Mouse (Mus musculus) heart, embryonic 14.5 days (tissue): Measurements from ENCODE around the gene Slc37a1. TPM values are rescaled to one million over a fixed set of nuclear protein-coding genes. Genes with fewer than 3 reads are reported as not detected.
A peak's percentile ranks its signal among the peaks of the same experiment; 100 is the strongest.

ENCODE experiments used
- ATAC-seq: fragments of 200-750 bp; cut with Nextera tagmentation; 2 replicates; pipeline ENCODE4 v1.8.0; 2017; ENCODE audit warnings: low read depth, moderate TSS enrichment; ENCODE audit not compliant: insufficient number of reproducible peaks, insufficient read depth, low FRiP score
- H3K27ac ChIP-seq, 2 experiments: fragments of 200-500 bp in 1 of 2; fragments of 300-500 bp in 1 of 2; sonication (generic) in 1 of 2; replicated peaks in 1 of 2; 2 replicates each; pipeline ENCODE4 v1.5.1; 2012 to 2014; ENCODE audit warnings: low read depth in 2 of 2, low read length in 2 of 2, control low read depth in 1 of 2, mild to moderate bottlenecking in 1 of 2, mixed read lengths in 1 of 2; ENCODE audit not compliant: control insufficient read depth in 1 of 2, insufficient read depth in 1 of 2
- H3K27me3 ChIP-seq: fragments of 300-500 bp; sonication (generic); 2 replicates; pipeline ENCODE4 v1.6.1; 2014; ENCODE audit warnings: mild to moderate bottlenecking, low read length, control low read depth; ENCODE audit not compliant: control insufficient read depth, insufficient read depth
- H3K36me3 ChIP-seq: fragments of 300-500 bp; sonication (generic); 2 replicates; pipeline ENCODE4 v1.6.1; 2014; ENCODE audit warnings: mild to moderate bottlenecking, control low read depth, low read length, mixed read lengths; ENCODE audit not compliant: control insufficient read depth, insufficient read depth
- H3K4me1 ChIP-seq, 2 experiments: fragments of 200-500 bp in 1 of 2; fragments of 300-500 bp in 1 of 2; sonication (generic) in 1 of 2; 2 replicates each; pipeline ENCODE4 v1.6.1; 2012 to 2014; ENCODE audit warnings: low read length in 2 of 2, control low read depth in 1 of 2, mixed read lengths in 1 of 2; ENCODE audit not compliant: control insufficient read depth in 2 of 2, insufficient read depth in 2 of 2
- H3K4me2 ChIP-seq: fragments of 300-500 bp; sonication (generic); 2 replicates; pipeline ENCODE4 v1.6.1; 2014; ENCODE audit warnings: mild to moderate bottlenecking, low read length
- H3K4me3 ChIP-seq, 2 experiments: fragments of 200-500 bp in 1 of 2; fragments of 300-500 bp in 1 of 2; sonication (generic) in 1 of 2; 2 replicates each; pipeline ENCODE4 v1.5.1; 2012 to 2014; ENCODE audit warnings: low read length in 2 of 2, mild to moderate bottlenecking in 2 of 2, control low read depth in 1 of 2, low read depth in 1 of 2, moderate library complexity in 1 of 2; ENCODE audit not compliant: control insufficient read depth in 1 of 2, insufficient read depth in 1 of 2
- H3K9ac ChIP-seq: fragments of 300-500 bp; sonication (generic); 2 replicates; pipeline ENCODE4 v1.6.1; 2014; ENCODE audit warnings: mild to moderate bottlenecking, low read length
- H3K9me3 ChIP-seq: fragments of 300-500 bp; sonication (generic); 2 replicates; pipeline ENCODE4 v1.6.1; 2016; ENCODE audit warnings: low read length, control low read depth; ENCODE audit not compliant: control insufficient read depth
- whole genome bisulfite sequencing: fragments of 180-500 bp; shearing (Covaris S2); extraction: QIAGEN DNeasy Blood & Tissue Kit; methylation state at CpG from one replicate; pipeline ENCODE4 v1.1.7; 2014; 5-methylcytosine and 5-hydroxymethylcytosine counted together
- polyA plus RNA-seq: library from polyadenylated mRNA; unstranded; fragments of >200 nt; fragmentation: Nextera tagmentation; extraction: Ambion mirVana; gene quantifications from 2 replicates; pipeline ENCODE4 v1.2.1, GENCODE M21; 2014

The Slc37a1 gene
- polyA plus RNA-seq, 1 experiment from 2014 or later, result 8.0 TPM

DNA sequence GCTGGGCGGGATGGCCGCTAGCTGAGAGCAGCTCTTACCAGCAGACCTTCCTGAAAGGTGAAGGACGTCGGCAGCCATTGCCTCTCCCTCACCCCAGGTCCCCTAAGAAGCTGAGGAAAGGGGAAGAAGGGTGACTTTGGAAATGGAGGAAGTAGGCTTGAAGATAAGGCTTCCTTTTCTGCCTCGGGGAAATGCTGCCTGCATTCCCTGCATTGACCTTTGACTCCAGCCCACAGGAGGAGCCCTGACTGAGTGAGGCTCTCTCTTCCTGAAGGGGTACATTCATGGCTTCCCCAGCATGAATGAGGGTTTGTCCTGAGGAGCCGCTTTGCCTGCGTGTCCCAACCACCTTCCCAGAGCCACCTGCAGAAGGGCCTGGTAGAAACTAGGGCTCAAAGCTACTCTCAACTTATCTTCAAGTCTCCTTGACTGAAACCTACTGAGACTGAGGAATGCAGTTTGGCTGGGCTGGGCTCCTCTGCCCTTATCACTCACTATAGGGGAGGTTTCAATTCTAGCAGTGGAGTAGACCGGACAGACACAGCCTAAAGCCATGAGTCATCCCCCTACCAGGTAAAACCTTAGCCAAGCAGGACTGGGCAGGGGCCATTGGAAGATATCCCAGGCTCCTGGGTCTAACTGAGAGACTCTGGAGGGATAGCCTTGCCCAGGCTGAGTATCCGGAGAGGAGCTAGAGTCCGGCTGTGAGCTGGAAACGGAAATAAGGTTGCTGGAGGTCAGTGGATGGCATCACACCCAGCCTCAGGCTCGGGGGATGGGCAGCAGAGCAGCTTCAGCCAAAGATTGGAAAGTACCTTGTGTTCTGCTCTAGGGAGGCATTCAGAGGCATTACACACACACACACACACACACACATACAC, 18.5 kb downstream of the Slc37a1 start:
- Histone ChIP-seq H3K9me3 (no peaks in the 10 kb centered on the region), H3K27ac (peak overlapping the region; percentile 38 to 64; a peak in 2 of 4 replicates), H3K4me1 (peaks cover 19 to 22% of the 10 kb centered on the region in 2 experiments), H3K9ac (no peak overlapping the region), H3K4me2 (peak overlapping the region; percentile 13), H3K4me3 (no peak overlapping the region), H3K36me3 (no peaks in the 10 kb centered on the region), H3K27me3 (no peaks in the 10 kb centered on the region)
- WGBS, result 28% methylated on average over 12 of the region's 12 CpGs
- ATAC-seq, result 0 out of 2 replicates have a peak, but pooled peaks have one; percentile 33

- H3K4me2 ChIP-seq, result no peak overlapping the region
- ATAC-seq, result no peak
- H3K4me3 ChIP-seq, result no peak overlapping the region
- H3K27ac ChIP-seq, result 0 out of 4 replicates have a peak overlapping the region, but pooled peaks of 1 of the 2 experiments have one; percentile 8
- H3K27me3 ChIP-seq, result no peaks in the 10 kb centered on the region
- peaks cover 19 to 22% of the 10 kb centered on the region in 2 experiments for H3K4me1 ChIP-seq
- no peak overlapping the region for H3K9ac ChIP-seq
- 40% methylated on average over 5 of the region's 5 CpGs for WGBS
- H3K9me3 ChIP-seq, result no peaks in the 10 kb centered on the region
- no peaks in the 10 kb centered on the region for H3K36me3 ChIP-seq
Measured at GRCm38 (mm10) chr17:31305776-31306120, 19.2 kb downstream of the Slc37a1 start.

DNA sequence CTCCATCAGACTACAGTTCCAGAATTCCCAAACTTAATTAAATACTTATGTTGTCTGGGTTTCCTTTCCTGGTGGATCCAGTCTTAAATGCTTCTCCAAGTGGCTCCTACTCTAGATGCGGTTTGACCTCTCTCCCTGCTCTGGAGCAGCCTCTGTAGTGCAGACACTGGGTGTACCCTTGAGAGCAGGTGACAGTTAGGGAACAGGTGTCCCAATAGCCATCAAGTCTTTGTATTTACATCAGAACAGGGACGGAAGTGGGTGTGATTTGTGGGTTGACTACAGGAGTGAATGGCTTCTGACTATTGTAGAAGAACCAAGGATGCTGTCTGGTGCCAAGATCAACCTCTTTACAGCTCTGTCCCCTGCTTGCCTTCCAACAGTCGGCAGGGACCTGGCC, 21.2 kb downstream of the Slc37a1 start:
- Histone ChIP-seq H3K9me3 (no peaks in the 10 kb centered on the region), H3K9ac (no peak overlapping the region)

DNA sequence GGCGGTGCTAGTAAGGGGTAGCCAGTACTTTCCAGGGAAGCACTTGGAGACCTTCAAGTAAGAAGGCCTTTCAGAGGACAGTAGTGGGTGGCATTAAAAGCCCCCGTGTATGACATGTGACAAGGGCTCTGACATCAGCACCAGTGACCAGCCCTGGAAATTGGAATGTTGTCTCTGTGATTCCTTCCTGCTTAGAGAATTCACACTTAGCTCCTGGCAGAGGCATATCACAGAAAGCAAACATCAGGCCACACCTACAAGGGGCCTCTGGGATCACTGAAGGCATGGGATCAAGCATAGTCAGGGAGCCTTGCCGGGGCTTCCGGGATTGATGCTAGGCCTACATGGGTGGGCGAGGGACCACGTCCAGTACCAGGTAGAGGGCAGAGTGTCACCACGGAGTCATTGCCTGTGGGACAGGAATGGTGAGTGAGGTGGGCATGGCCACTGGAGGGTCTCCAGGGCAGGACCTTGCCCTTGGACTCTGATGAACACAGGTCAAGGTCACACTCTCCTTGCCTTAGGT, 21.8 kb downstream of the Slc37a1 start:
- no peak for ATAC-seq
- Histone ChIP-seq H3K4me2 (no peak overlapping the region), H3K36me3 (no peaks in the 10 kb centered on the region), H3K4me1 (peaks cover 19 to 22% of the 10 kb centered on the region in 2 experiments), H3K9me3 (no peaks in the 10 kb centered on the region), H3K9ac (no peak overlapping the region), H3K4me3 (no peak overlapping the region), H3K27ac (peak overlapping the region in 1 of 2 experiments; percentile 6; a peak in 1 of 4 replicates), H3K27me3 (no peaks in the 10 kb centered on the region)
- WGBS, result 59% methylated on average over 7 of the region's 7 CpGs

More for the DNA sequence above, 21.2 kb downstream of the Slc37a1 start:
- Histone ChIP-seq H3K4me2 (no peak overlapping the region), H3K27ac (peak overlapping the region in 1 of 2 experiments; percentile 6; a peak in 1 of 4 replicates), H3K4me1 (peaks cover 19 to 22% of the 10 kb centered on the region in 2 experiments), H3K27me3 (no peaks in the 10 kb centered on the region), H3K4me3 (no peak overlapping the region), H3K36me3 (no peaks in the 10 kb centered on the region)
- WGBS, result 80% methylated on average over 3 of the region's 3 CpGs
- no peak for ATAC-seq

DNA sequence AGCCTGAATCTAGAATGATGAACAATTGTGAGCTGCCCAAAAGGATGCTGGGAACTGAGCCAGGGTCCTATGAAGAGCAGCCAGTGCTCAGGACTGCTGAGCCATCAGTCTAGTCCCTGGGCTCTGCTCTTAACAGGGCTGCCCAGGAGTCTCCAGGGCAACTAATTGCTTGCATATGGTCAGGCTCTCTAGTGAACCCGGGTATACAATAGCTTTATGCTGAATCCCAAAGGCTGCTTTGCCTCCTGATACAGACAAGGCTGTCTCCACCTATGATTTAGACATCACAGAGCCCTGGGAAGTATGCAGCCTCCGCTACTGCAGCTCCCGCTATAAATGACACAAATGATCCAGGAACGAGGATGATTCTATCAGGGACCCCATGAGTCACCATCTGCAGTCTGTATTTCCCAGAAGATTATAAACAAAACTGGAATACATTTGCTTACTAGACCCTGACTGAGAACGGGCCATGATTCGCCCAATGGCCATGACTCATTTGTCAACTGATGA, 22.7 kb downstream of the Slc37a1 start:
- WGBS, result 59% methylated on average over 6 of the region's 6 CpGs
- no peak for ATAC-seq

DNA sequence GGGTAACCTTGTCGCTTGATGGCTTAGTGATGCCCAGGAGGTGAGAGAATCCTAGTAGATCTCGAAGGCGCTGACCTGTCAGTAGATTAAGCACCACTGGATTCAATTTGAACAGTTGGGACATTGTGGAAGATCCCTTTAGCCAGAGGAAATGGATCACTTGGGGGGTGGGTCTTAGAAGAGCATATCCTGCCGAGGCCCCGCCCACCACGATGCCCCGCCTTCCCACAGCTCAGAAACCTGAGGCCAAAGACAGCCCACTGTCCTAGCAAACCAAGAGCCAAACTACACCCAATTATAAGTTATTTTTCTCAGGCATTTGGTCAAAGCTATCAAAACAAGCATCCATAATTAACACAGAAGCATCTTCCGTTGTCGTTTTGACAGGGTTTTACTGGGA, 24.5 kb downstream of the Slc37a1 start:
- WGBS, result 63% methylated on average over 9 of the region's 9 CpGs

More for the DNA sequence above, 22.7 kb downstream of the Slc37a1 start:
- H3K9me3 ChIP-seq, result no peaks in the 10 kb centered on the region
- H3K9ac ChIP-seq, result no peak overlapping the region
- no peak overlapping the region for H3K4me2 ChIP-seq
- no peak overlapping the region for H3K4me3 ChIP-seq
- H3K27ac ChIP-seq, result peak overlapping the region in 1 of 2 experiments; percentile 8; a peak in 1 of 4 replicates
- H3K27me3 ChIP-seq, result no peaks in the 10 kb centered on the region
- H3K4me1 ChIP-seq, result peaks cover 19 to 22% of the 10 kb centered on the region in 2 experiments
- no peaks in the 10 kb centered on the region for H3K36me3 ChIP-seq

DNA sequence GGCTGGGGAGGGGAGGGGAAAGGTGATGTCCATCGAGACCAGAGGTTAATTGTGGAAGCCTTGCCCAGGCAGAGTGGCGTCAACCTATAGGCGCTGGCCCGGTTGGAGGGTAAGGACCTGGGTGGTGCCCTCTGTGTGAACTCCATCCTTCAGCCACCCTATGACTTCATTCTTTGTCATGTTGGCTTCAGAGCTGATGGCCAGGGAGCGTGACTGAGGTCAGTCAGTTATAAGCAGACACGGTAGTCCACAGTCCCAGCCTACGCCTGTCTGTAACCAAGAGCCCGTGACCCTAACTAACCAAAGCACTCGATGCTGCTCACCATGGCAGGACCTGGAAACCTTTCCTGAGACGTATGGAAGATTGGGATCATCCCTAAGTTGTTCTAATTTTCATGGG, 26.1 kb downstream of the Slc37a1 start:
- ATAC-seq, result no peak
- Histone ChIP-seq H3K36me3 (0 out of 2 replicates have a peak, but pooled peaks cover 5% of the 10 kb centered on the region), H3K27me3 (no peaks in the 10 kb centered on the region), H3K27ac (no peak overlapping the region), H3K4me3 (no peak overlapping the region), H3K9ac (no peak overlapping the region), H3K9me3 (no peaks in the 10 kb centered on the region), H3K4me2 (no peak overlapping the region), H3K4me1 (peaks cover 19 to 24% of the 10 kb centered on the region in 2 experiments)
- 79% methylated on average over 10 of the region's 10 CpGs for WGBS

More for the DNA sequence above, 24.5 kb downstream of the Slc37a1 start:
- H3K27me3 ChIP-seq, result no peaks in the 10 kb centered on the region
- no peak overlapping the region for H3K4me3 ChIP-seq
- H3K27ac ChIP-seq, result no peak overlapping the region
- no peak overlapping the region for H3K4me2 ChIP-seq
- ATAC-seq, result no peak
- H3K36me3 ChIP-seq, result no peaks in the 10 kb centered on the region
- peaks cover 18 to 22% of the 10 kb centered on the region in 2 experiments for H3K4me1 ChIP-seq
- H3K9ac ChIP-seq, result no peak overlapping the region
- H3K9me3 ChIP-seq, result no peaks in the 10 kb centered on the region
